Mouse (Mus musculus): ENCODE measurements around the gene Msh5. TPM values are rescaled to one million over a fixed set of nuclear protein-coding genes. Genes with fewer than 3 reads are reported as not detected.
A peak's percentile ranks its signal among the peaks of the same experiment; 100 is the strongest.

Gene Msh5
- total and polyA plus RNA-seq, 3 experiments = 26.3 to 29.0 TPM; not detected in 1

DNA sequence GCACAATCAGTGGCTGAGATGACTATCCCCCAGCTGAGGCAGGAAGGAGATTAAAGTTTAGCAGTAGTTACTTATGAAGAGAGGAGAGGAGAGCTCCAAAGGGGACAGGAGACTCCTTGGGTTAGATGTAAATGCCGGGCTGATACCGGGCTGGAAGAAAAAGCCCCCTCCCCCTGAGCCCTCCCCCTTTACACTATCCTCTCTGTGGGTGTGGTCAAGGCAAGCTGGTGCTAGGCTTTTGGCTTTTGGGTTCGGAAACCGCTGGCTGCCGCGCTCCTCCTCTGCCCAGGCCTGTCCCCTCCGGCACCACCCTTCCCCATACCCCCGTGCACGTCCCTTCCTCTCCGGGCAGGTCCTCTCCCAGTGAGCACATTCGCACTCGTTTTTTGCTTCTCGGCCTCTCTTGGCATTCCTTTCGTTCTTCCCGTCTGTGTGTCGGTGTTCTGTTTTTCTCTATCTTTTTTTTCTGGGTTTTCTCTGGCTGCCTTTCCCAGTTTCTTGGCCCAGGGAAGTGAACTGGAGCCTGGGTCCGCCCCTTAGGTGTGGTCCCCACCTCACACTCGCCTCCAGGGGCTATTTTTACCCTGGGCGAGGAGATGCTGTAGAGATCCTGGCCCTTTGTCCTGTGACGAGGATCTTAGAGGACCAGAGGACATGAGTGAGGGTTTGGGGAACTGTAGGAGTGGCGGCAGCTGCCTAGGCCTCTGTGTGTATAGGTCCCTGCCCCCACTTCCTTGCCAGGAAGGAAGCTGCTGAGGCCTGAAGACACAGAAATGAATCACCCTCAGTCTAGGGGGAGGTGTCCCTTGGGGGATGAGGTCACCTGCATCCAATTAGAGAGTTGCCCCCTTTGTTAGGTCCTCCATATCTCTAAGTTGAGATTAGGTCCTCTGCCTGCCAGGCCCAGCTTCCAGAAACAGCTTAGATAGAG is 4.9 kb upstream of the Msh5 start (continued):
- no peak; the same call in 1 of the 2 replicates for TF ChIP-seq POLR2AphosphoS2 (IDR thresholded peaks at IDR 0.05; ENCODE audit: low read length)
- TF ChIP-seq TBP (IDR thresholded peaks at IDR 0.05; ENCODE audit: low read depth, low read length) = peak; percentile 90
- 0 out of 2 replicates have a peak, but pooled peaks have one; percentile 28 for TF ChIP-seq E2F4 (IDR thresholded peaks at IDR 0.05; ENCODE audit: borderline replicate concordance, low read depth, low read length)
- TF ChIP-seq RCOR1 (IDR thresholded peaks at IDR 0.05; ENCODE audit: low read depth, low read length) = no peak
- TF ChIP-seq JUND (IDR thresholded peaks at IDR 0.05; ENCODE audit: low read depth, low read length) = peak; percentile 67; the same call in 1 of the 2 replicates
- TF ChIP-seq CHD2 (IDR thresholded peaks at IDR 0.05; ENCODE audit: low read length) = no peak
- TF ChIP-seq KAT2A (conservative IDR thresholded peaks at IDR 0.05; ENCODE audit: low read depth, low read length) = peak; percentile 28; the same call in 1 of the 2 replicates
- TF ChIP-seq SMC3 (IDR thresholded peaks at IDR 0.05; ENCODE audit: low read depth, low read length) = no peak; the same call in 1 of the 2 replicates
- peak; percentile 74 for TF ChIP-seq ZNF384 (IDR thresholded peaks at IDR 0.05; ENCODE audit: low read depth, low read length)
- TF ChIP-seq ZMIZ1 (IDR thresholded peaks at IDR 0.05; ENCODE audit: low read depth, low read length) = peak; percentile 82
- TF ChIP-seq POLR2A (IDR thresholded peaks at IDR 0.05; ENCODE audit: control insufficient read depth in 1 of 2, insufficient read depth in 1 of 2, low read depth in 1 of 2, low read length in 2 of 2, poor library complexity in 1 of 2) = peak; percentile 74 to 80
- TF ChIP-seq USF2 (IDR thresholded peaks at IDR 0.05; ENCODE audit: borderline replicate concordance in 1 of 2, insufficient read depth in 1 of 2, low read depth in 1 of 2, low read length in 2 of 2) = no peak
- peak; percentile 87 for TF ChIP-seq SIN3A (IDR thresholded peaks at IDR 0.05; ENCODE audit: low read length)
- peak; percentile 62; the same call in 1 of the 2 replicates for TF ChIP-seq MXI1 (IDR thresholded peaks at IDR 0.05; ENCODE audit: low read depth, low read length)
- no peak for TF ChIP-seq ZKSCAN1 (IDR thresholded peaks at IDR 0.05; ENCODE audit: low read depth, low read length)
- TF ChIP-seq TCF12 (IDR thresholded peaks at IDR 0.05; ENCODE audit: low read depth, low read length) = no peak; the same call in 1 of the 2 replicates
- TF ChIP-seq GATA1 (IDR thresholded peaks at IDR 0.05; ENCODE audit: low read depth, low read length) = peak; percentile 67
- TF ChIP-seq MAFK (IDR thresholded peaks at IDR 0.05; ENCODE audit: borderline replicate concordance, low read depth, low read length) = 0 out of 2 replicates have a peak, but pooled peaks have one; percentile 54
- peak; percentile 87 for TF ChIP-seq NELFE (IDR thresholded peaks at IDR 0.05; ENCODE audit: low read depth, low read length)

DNA sequence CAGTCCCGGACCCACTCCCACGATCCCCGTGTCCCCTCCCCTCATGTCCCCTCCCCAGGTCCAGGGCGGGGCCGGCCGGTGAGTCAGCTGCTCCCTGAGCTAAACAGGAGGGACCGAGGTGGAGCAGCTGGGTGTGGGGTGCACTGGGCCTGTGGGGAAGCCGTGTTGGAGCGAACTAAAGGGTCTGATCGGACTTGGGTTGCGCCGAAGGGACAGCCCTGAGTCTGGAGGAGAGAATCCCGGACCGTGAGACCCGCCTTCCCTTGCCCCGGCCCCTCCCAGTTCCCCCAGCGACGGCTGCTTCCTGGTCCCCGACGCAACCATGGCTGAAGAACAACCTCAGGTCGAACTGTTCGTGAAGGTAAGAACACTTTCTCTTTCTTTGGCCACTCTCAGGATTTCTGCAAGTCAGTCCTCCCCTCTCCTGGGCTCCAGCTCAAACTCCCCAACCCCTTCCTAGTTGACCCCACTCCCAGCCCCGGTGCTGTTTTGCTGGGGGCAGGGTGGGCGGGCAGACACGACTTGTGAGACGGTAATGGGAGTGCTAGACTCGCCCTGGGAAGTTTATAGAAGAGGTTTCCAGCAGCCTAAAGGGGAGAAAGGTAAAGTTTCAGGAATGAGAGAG is 3.7 kb upstream of the Msh5 start:
- Histone ChIP-seq H3K4me3 (ENCODE audit: control insufficient read depth in 1 of 2, insufficient read depth in 1 of 2, low read depth in 2 of 2, low read length in 2 of 2) (peak overlapping the region; percentile 76 to 87), H3K79me2 (ENCODE audit: control insufficient read depth, insufficient read depth, low read length, poor library complexity) (peaks cover 42% of the 10 kb centered on the region), H3K36me3 (ENCODE audit: control insufficient read depth in 1 of 2, insufficient read depth in 2 of 2, low read length in 2 of 2) (peaks cover 4 to 28% of the 10 kb centered on the region in 2 experiments), H3K27me3 (ENCODE audit: control insufficient read depth in 1 of 2, insufficient read depth in 2 of 2, low read length in 2 of 2) (no peaks in the 10 kb centered on the region), H3K27ac (ENCODE audit: control insufficient read depth, low read depth, low read length) (peak overlapping the region; percentile 97), H3K9ac (ENCODE audit: control insufficient read depth, low read depth, low read length, poor library complexity, severe bottlenecking) (peak overlapping the region; percentile 90), H3K9me3 (replicated peaks; ENCODE audit: insufficient read depth, low read length) (no peaks in the 10 kb centered on the region), H3K4me1 (ENCODE audit: control insufficient read depth in 1 of 2, insufficient read depth in 2 of 2, low read length in 2 of 2) (peaks cover 3 to 34% of the 10 kb centered on the region in 2 experiments; a peak in 3 of 4 replicates)
- peak; percentile 87 for DNase-seq (ENCODE audit: low read depth, low spot score)
- TF ChIP-seq ZKSCAN1 (IDR thresholded peaks at IDR 0.05; ENCODE audit: low read depth, low read length) (no peak), MEF2A (IDR thresholded peaks at IDR 0.05; ENCODE audit: extremely low read depth, insufficient replicate concordance, low read depth, low read length, poor library complexity, severe bottlenecking) (no peak), MXI1 (IDR thresholded peaks at IDR 0.05; ENCODE audit: low read depth, low read length) (no peak), POLR2A (IDR thresholded peaks at IDR 0.05; ENCODE audit: control insufficient read depth in 1 of 2, insufficient read depth in 1 of 2, low read depth in 1 of 2, low read length in 2 of 2, poor library complexity in 1 of 2) (peak; percentile 60 to 69; a peak in 2 of 4 replicates), MYC (IDR thresholded peaks at IDR 0.05; ENCODE audit: low read depth, low read length) (no peak), MAZ (IDR thresholded peaks at IDR 0.05; ENCODE audit: low read depth, low read length) (peak; percentile 66), SMC3 (IDR thresholded peaks at IDR 0.05; ENCODE audit: low read depth, low read length) (no peak), JUND (IDR thresholded peaks at IDR 0.05; ENCODE audit: low read depth, low read length) (no peak), BHLHE40 (IDR thresholded peaks at IDR 0.05; ENCODE audit: borderline replicate concordance, low read depth, low read length) (no peak), KAT2A (conservative IDR thresholded peaks at IDR 0.05; ENCODE audit: low read depth, low read length) (no peak), CHD1 (IDR thresholded peaks at IDR 0.05; ENCODE audit: low read depth, low read length) (no peak), SIN3A (IDR thresholded peaks at IDR 0.05; ENCODE audit: low read length) (peak; percentile 19), ELF1 (IDR thresholded peaks at IDR 0.05; ENCODE audit: low read depth, low read length) (peak; percentile 84), USF2 (IDR thresholded peaks at IDR 0.05; ENCODE audit: borderline replicate concordance in 1 of 2, insufficient read depth in 1 of 2, low read depth in 1 of 2, low read length in 2 of 2) (no peak), POLR2AphosphoS5 (IDR thresholded peaks at IDR 0.05; ENCODE audit: borderline replicate concordance, low read depth, low read length) (no peak), RCOR1 (IDR thresholded peaks at IDR 0.05; ENCODE audit: low read depth, low read length) (no peak), CHD2 (IDR thresholded peaks at IDR 0.05; ENCODE audit: low read length) (no peak), ETS1 (IDR thresholded peaks at IDR 0.05; ENCODE audit: low read depth, low read length) (peak; percentile 17; the same call in 1 of the 2 replicates), MAFK (IDR thresholded peaks at IDR 0.05; ENCODE audit: borderline replicate concordance, low read depth, low read length) (no peak), NRF1 (IDR thresholded peaks at IDR 0.05; ENCODE audit: insufficient read depth, low read depth, low read length, poor library complexity, severe bottlenecking) (no peak)

Data from MEL (cell line).